Mouse (Mus musculus) lung, postnatal 0 days (tissue): ENCODE results near the gene Samd4b.
"Not testable (repeated sequence)": the region's sequence is repeated elsewhere in the genome, so short reads cannot be mapped to it uniquely, and the experiment has no call there.

ENCODE experiments used
- CTCF ChIP-seq: IDR thresholded peaks from 2 replicates; pipeline ENCODE4 v1.5.1; 2016; ENCODE audit warnings: antibody characterized with exemption, mild to moderate bottlenecking
- EP300 ChIP-seq: IDR thresholded peaks from 2 replicates; pipeline ENCODE4 v1.6.1; 2016; ENCODE audit warnings: antibody characterized with exemption, mild to moderate bottlenecking, control low read depth

DNA sequence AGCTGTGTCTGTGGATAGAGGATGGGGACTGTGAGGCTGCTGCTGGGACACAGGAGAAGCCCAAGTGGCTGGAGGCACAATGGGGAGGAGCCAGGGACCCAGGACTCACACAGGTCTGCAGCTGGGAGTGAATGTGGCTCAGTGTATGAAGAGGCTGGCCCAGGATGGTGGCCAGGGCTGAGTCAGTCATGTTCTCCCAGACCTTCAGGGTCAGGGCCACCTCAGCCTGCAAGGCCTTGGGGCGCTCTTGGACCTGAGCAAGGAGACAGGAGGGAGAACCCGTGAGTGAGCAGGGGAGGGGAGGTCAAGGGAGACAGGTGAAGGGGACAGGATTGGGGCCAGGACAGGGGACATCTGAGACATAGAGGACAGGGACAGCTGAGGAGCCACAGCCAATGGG lies 88.8 kb downstream of the Samd4b start:
- TF ChIP-seq CTCF, EP300: not testable (repeated sequence)
